Mouse (Mus musculus) megakaryocyte, embryonic 14.5 days (primary cell): ENCODE measurements around the gene Sox30.

Experiments
- FLI1 ChIP-seq: IDR thresholded peaks from 2 replicates; pipeline ENCODE4 v1.6.1; 2012; ENCODE audit warnings: low read length, inconsistent platforms, mixed read lengths
- GATA1 ChIP-seq: IDR thresholded peaks from 3 replicates; pipeline ENCODE4 v1.6.1; 2012; ENCODE audit warnings: mixed read lengths, low read length, inconsistent platforms, borderline replicate concordance

GRCm38 (mm10) chr11:45946796-45947195 is 33.3 kb upstream of the Sox30 start:
- TF ChIP-seq GATA1, result no peak
- TF ChIP-seq FLI1, result no peak
